Mouse (Mus musculus) embryonic fibroblast, embryonic 13.5 days (primary cell): ENCODE data around the gene Gm3233. TPM values are rescaled to one million over a fixed set of nuclear protein-coding genes. Genes with fewer than 3 reads are reported as not detected.
"Not testable (repeated sequence)": the region's sequence is repeated elsewhere in the genome, so short reads cannot be mapped to it uniquely, and the experiment has no call there.

Experiments
- H3K27ac ChIP-seq: 2 replicates; pipeline ENCODE4 v1.5.1; 2012; ENCODE audit warnings: low read length, control low read depth, inconsistent platforms; ENCODE audit not compliant: insufficient read depth
- H3K4me1 ChIP-seq: 2 replicates; pipeline ENCODE4 v1.6.1; 2011; ENCODE audit warnings: low read length; ENCODE audit not compliant: control insufficient read depth, insufficient read depth
- H3K4me3 ChIP-seq: 2 replicates; pipeline ENCODE4 v1.5.1; 2011; ENCODE audit warnings: mild to moderate bottlenecking, control low read depth, low read length; ENCODE audit not compliant: insufficient read depth
- CTCF ChIP-seq: IDR thresholded peaks from 2 replicates; pipeline ENCODE4 v1.5.1; 2011; ENCODE audit warnings: mild to moderate bottlenecking, control low read depth, low read length, moderate library complexity, borderline replicate concordance; ENCODE audit not compliant: insufficient read depth
- POLR2A ChIP-seq: IDR thresholded peaks from 2 replicates; pipeline ENCODE4 v1.6.1; 2011; ENCODE audit warnings: low read depth, mild to moderate bottlenecking, control low read depth, low read length, moderate library complexity
- polyA plus RNA-seq: library from polyadenylated mRNA; stranded (reverse); fragments of >200 nt; gene quantifications from 2 replicates; pipeline ENCODE4 v1.2.4, GENCODE M21; 2011; ENCODE audit warnings: low read depth; ENCODE audit not compliant: missing spikeins, insufficient read length

Gene Gm3233
- polyA plus RNA-seq, 1 experiment: not detected

- Histone ChIP-seq H3K27ac (no peak overlapping the region), H3K4me1 (no peaks in the 10 kb centered on the region), H3K4me3 (no peak overlapping the region)
Observed at GRCm38 (mm10) chr10:77724855-77725254, 34.6 kb downstream of the Gm3233 start.

GRCm38 (mm10) chr10:77720299-77720698 lies 39.2 kb downstream of the Gm3233 start, which contains the start of gene Krtap12-1:
Krtap12-1 (plus strand) TSS chr10:77720599.
- H3K4me3 ChIP-seq, H3K27ac ChIP-seq, H3K4me1 ChIP-seq: not testable (repeated sequence)

More at GRCm38 (mm10) chr10:77724855-77725254, 34.6 kb downstream of the Gm3233 start:
- TF ChIP-seq CTCF (no peak), POLR2A (no peak)

DNA sequence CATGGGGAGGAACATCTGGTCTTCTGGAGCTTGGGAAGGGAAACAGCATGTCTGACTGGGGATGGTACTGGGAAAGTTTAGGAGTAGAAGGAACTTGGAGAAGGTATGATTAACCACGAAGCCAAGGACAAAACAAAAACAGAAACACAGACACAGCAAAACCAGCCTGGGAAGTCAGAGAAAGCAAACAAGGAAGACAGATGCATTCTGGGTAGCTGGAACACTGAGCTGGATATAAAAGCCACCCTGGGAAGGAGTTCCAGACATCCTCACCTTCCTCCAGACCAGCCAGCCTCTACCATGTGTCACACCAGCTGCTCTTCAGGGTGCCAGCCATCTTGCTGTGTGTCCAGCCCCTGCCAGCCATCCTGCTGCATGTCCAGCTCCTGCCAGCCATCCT lies 44.0 kb downstream of the Gm3233 start, which contains the start of gene Gm10142:
Gene Gm10142 (plus strand): TSS at position 301 of the 400 bp plus-strand sequence.
- Histone ChIP-seq H3K4me1 (no peaks in the 10 kb centered on the region), H3K4me3 (no peak within 1 kb of the TSS), H3K27ac (no peak within 1 kb of the TSS)
- TF ChIP-seq CTCF: no peak
- no peak for TF ChIP-seq POLR2A

- H3K4me1 ChIP-seq: no peaks in the 10 kb centered on the region
- H3K4me3 ChIP-seq: no peak overlapping the region
- H3K27ac ChIP-seq: no peak overlapping the region
- TF ChIP-seq CTCF (no peak), POLR2A (no peak)
Observed at GRCm38 (mm10) chr10:77713734-77714133, 45.7 kb downstream of the Gm3233 start.

GRCm38 (mm10) chr10:77711157-77711556 lies 48.3 kb downstream of the Gm3233 start, which contains the start of gene Gm10024:
Gm10024 (plus strand) TSS chr10:77711457.
- H3K27ac ChIP-seq, H3K4me3 ChIP-seq, H3K4me1 ChIP-seq: not testable (repeated sequence)

DNA sequence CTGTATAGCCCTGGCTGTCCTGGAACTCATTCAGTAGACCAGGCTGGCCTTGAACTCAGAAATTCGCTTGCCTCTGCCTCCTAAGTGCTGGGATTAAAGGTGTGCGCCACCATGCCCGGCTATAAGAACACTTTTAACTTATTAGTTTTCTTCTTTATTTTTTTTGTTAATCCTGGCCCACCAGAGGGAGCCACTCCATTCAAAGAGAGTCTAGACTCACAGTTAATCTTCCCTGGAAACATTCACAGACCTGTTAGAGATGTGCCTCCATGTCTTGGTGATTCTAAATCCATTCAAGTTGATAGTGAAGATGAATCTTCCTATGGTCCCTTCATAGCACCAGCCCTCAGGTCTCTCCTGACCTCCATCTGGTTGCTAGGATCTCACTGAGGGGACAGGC lies 49.7 kb downstream of the Gm3233 start:
- no peak overlapping the region for H3K4me3 ChIP-seq
- no peak overlapping the region for H3K27ac ChIP-seq
- no peak for TF ChIP-seq CTCF
- H3K4me1 ChIP-seq: no peaks in the 10 kb centered on the region

Other genes starting within 250 kb of the Gm3233 start
- gene Fam207a, start 243.9 kb downstream of the Gm3233 start, polyA plus RNA-seq: 28.9 and 30.5 TPM in 2 replicates
- 0.57 and 1.4 TPM in 2 replicates for gene Itgb2, start 229.4 kb downstream of the Gm3233 start, polyA plus RNA-seq
- gene Pttg1ip, start 178.0 kb downstream of the Gm3233 start, polyA plus RNA-seq: 138 and 151 TPM in 2 replicates
- 130 and 167 TPM in 2 replicates for gene Sumo3, start 153.6 kb downstream of the Gm3233 start, polyA plus RNA-seq
- 31.7 and 53.4 TPM in 2 replicates for gene Gm49325, start 153.5 kb downstream of the Gm3233 start, polyA plus RNA-seq
- 62.1 and 63.8 TPM in 2 replicates for gene Ube2g2, start 137.4 kb downstream of the Gm3233 start, polyA plus RNA-seq
- not detected in 2 replicates for gene Tspear, start 73.1 kb downstream of the Gm3233 start, polyA plus RNA-seq
- gene Gm19402, start 68.9 kb downstream of the Gm3233 start, polyA plus RNA-seq: not detected in 2 replicates
- not detected in 2 replicates for gene Gm9508, start 62.4 kb downstream of the Gm3233 start, polyA plus RNA-seq
- not detected in 2 replicates for gene Gm10272, start 53.1 kb downstream of the Gm3233 start, polyA plus RNA-seq
- not detected in 2 replicates for gene Gm10024, start 48.2 kb downstream of the Gm3233 start, polyA plus RNA-seq
- not detected in 2 replicates for gene Gm10142, start 43.9 kb downstream of the Gm3233 start, polyA plus RNA-seq
- gene Krtap12-1, start 39.1 kb downstream of the Gm3233 start, polyA plus RNA-seq: not detected in 2 replicates
- gene Gm10100, start 33.2 kb downstream of the Gm3233 start, polyA plus RNA-seq: not detected in 2 replicates
- gene Gm18596, start 17.0 kb downstream of the Gm3233 start, polyA plus RNA-seq: not detected in 2 replicates
- not detected in 2 replicates for gene Gm9736, start 8.3 kb downstream of the Gm3233 start, polyA plus RNA-seq
- not detected in 2 replicates for gene Gm3238, start 11.6 kb upstream of the Gm3233 start, polyA plus RNA-seq
- gene Gm7138, start 17.3 kb upstream of the Gm3233 start, polyA plus RNA-seq: not detected in 2 replicates
- gene Gm3250, start 22.9 kb upstream of the Gm3233 start, polyA plus RNA-seq: not detected in 2 replicates
- gene Gm7137, start 28.5 kb upstream of the Gm3233 start, polyA plus RNA-seq: not detected in 2 replicates
- not detected in 2 replicates for gene Gm9639, start 35.4 kb upstream of the Gm3233 start, polyA plus RNA-seq
- not detected in 2 replicates for gene Gm19668, start 39.5 kb upstream of the Gm3233 start, polyA plus RNA-seq
- gene Gm9507, start 52.2 kb upstream of the Gm3233 start, polyA plus RNA-seq: not detected in 2 replicates
- gene Gm2696, start 55.0 kb upstream of the Gm3233 start, polyA plus RNA-seq: not detected in 2 replicates
- gene Krtap10-4, start 67.4 kb upstream of the Gm3233 start, polyA plus RNA-seq: not detected in 2 replicates
- not detected in 2 replicates for gene Krtap10-10, start 76.3 kb upstream of the Gm3233 start, polyA plus RNA-seq
- gene Gm36176, start 87.1 kb upstream of the Gm3233 start, polyA plus RNA-seq: not detected in 2 replicates
- gene Gm10318, start 93.2 kb upstream of the Gm3233 start, polyA plus RNA-seq: not detected in 2 replicates
- gene Gm3285, start 102.3 kb upstream of the Gm3233 start, polyA plus RNA-seq: not detected in 2 replicates
- gene Lrrc3, start 142.9 kb upstream of the Gm3233 start, polyA plus RNA-seq: 1.8 and 1.9 TPM in 2 replicates
- gene Trpm2, start 210.9 kb upstream of the Gm3233 start, polyA plus RNA-seq: not detected in 2 replicates
- 10.5 and 11.9 TPM in 2 replicates for gene 1810043G02Rik, start 218.8 kb upstream of the Gm3233 start, polyA plus RNA-seq